Mouse (Mus musculus) left cerebral cortex, adult 9 months (tissue): ENCODE data around the gene Myrip.

Source experiments
- DNase-seq, 2 experiments: peaks; one replicate each; pipeline ENCODE4 v3.0.0; 2022; ENCODE audit warnings: low spot score in 2 of 2

Gene Myrip

DNA sequence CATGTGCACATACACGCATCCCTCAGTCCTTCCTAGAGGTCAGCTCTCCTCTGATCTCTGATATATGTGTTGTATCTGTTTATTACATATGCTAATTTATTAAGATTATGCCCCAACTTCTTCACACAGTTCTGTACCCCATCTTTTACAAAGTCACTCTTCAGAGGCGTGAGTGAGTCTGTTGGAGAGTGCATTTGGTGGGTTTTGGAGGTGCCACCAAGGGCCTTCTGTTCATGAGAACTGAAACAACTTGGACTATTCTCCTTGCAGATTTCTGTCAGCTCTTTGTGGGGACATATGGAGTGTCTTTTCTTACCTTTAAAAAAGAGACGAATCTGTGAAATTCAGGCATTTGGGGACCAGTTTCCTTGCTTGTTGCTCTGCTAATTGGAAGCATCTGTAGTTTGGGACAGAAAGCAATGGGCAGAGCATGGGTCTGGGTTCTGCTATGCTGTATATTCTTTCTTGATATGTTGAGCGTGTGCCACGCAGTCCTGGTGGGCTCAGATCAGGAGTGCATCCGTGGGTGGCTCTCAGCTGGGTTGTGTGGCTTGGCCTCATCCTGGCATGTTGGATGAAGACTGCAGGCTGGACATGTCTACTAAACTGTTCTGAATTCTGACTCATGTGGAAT, 148.5 kb downstream of the Myrip start:
- no peak for DNase-seq

DNA sequence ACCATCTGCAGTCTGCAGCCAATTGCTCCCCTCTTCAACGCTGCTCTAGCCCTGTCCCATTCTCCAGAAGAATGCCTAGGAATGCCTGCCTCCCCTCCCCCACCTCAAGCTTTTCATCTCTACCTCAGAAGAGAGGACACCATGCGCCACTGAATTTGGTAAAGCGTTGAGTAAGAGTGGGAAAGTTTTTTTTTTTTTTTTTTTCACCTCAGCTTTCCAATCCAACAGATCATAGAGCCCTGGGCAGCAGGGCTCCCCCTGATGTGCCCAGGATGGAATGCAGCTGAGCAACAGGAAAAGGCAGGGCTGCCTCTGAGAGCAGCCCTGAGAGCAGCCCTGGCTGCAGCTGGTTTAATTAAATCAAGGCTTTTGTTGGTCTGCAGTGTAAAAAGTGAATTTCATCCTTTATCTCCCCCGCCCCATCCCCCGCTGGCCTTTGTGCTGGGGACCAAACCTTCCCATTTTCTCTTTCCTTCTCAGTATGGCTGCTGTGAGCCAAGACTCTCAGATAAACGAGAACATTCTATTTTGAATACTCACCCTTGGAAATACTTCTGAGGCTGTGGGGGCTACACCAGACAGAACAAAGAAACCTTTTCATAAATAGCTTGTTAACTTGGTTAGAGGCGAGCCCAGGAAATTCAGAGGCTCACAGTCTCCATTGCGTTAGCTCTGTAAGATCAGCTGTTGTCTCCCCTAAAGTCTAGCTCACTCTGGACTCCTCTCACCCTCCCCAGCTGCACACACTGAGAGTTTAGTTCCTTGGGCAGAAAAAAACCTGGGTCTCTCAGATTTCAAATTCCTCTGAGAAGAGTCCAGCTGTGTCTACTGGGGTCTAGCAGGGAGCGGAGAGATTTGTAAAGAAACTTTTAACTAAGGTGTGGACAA, 154.7 kb downstream of the Myrip start:
- no peak for DNase-seq

DNA sequence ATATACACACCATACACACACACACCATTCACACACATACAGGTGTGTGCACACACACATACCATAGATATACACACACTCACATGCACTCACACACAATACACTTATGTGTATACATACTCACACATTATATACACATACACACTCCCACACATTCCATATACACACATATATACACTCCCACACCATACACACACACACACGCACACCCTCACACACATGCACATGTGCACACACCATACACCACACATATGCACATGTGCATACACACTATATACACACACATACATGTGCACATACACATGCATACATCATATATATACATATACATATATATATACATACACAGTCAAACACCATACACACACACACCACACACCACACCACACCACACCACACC, 169.1 kb downstream of the Myrip start:
- no peak for DNase-seq

GRCm38 (mm10) chr9:120481644-120482043, 180.3 kb downstream of the Myrip start:
- no peak for DNase-seq

DNA sequence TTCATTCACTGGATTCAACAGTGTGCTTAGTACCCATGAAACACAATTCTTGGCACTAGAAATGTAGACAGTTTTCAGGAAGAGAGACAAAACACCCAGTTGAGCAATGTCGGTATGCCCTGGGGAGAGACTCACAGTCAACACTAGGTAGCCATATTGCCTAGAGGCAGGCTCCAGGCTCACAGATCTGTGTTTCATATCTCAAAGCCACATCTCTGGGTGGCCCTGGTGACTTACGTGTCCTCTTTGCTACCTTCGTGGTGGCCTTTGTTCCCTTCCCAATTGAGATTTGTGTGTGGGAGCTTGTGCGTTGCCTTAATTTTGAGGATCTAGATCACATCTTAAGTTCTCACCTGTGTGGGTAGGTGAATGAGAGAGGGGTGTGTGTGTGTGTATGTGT, 181.1 kb downstream of the Myrip start:
- DNase-seq: no peak

- DNase-seq: no peak
Measured at GRCm38 (mm10) chr9:120483101-120483500, 181.8 kb downstream of the Myrip start.

DNA sequence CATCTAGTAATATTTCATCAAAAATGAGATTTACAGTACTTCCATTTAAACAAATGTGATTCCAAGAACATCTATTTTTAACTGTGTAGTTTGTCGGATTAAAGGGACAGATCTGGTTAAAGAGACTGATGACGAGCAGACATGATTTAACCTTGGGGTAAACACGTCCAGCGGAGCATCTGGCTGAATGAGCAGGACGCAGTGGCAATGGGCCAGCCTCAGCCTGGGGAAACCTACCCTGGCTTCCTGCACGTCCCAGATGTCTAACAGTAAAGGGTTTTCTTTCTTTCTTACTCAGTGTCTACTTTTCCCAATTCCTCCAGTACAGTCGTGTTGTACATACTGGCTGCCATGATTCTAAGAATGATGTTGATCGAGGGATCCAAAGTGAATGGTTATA, 185.8 kb downstream of the Myrip start:
- no peak for DNase-seq

- DNase-seq: no peak
Measured at GRCm38 (mm10) chr9:120491509-120491908, 190.2 kb downstream of the Myrip start.

DNA sequence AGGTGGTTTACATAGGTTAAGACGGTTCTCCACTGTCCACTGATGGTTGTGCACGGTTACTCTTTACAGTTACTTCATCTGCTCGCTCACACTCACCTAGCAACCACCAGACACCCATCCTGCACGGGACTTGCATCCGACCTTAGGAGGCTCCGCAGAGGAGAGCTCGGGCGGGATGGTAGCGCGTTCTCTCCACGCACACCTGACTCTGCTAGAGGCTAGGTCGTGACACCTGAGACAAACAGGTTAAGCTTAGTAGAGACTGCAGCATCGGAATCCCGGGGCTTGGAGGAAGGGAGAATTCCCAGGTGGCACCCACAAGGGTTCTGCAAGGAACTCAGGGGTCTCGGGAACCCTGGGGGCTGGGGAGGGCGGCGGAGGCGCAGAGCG, 190.7 kb downstream of the Myrip start, which contains the start of gene Eif1b:
Gene Eif1b, plus strand, starts transcription at position 223 of the 390 bp plus-strand sequence.
- DNase-seq: no peak

DNA sequence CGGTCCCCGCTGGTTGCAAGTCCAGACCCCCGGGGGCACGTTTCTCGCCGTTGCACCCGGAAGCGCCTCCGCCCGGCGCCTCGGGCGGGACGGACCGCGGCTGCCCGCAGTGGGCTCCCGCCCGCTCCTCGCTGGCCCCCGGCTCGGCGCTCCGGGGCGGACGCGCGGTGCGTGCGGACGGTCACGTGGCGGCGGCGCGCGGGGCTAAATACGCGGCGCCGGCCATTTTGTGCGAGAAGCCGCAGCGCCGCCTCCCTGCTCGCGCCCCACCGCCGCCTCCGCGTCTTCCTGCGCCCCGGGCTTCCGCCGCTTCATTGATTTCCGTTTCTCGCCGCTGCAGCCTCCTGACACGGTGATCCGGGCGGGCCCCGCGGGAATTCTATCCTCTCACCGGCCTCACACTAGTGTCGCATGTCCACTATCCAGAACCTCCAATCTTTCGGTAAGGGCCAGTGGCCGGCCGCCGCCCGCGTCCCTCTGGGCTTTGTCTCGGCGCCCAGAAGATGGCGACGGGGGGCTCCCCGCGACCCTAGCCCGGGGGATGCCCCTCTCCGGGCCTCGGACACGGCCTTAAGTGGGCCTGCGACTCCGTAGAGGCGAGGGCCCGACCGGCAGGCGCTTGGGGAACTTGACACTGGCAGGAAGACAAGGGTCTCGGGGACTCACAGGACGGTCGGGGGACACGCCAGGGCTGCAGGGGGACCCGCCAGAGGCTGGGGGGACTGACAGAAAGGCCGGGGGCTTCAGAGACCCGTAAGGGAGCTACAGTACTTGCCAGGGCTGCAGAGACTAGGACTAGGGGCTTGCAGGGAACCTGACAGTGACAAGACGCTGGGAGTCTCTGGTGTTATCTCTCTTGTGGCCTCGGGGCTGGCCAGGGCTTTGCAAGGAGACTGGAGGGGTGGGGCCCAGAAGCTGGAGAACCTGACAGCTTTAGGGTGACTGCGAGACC, 191.4 kb downstream of the Myrip start:
- peak; percentile 52 to 80 for DNase-seq

- DNase-seq: no peak
Measured at GRCm38 (mm10) chr9:120493781-120494180, 192.5 kb downstream of the Myrip start.

GRCm38 (mm10) chr9:120496691-120497090, 195.4 kb downstream of the Myrip start:
- DNase-seq: peak in 1 of 2 experiments; percentile 80

DNA sequence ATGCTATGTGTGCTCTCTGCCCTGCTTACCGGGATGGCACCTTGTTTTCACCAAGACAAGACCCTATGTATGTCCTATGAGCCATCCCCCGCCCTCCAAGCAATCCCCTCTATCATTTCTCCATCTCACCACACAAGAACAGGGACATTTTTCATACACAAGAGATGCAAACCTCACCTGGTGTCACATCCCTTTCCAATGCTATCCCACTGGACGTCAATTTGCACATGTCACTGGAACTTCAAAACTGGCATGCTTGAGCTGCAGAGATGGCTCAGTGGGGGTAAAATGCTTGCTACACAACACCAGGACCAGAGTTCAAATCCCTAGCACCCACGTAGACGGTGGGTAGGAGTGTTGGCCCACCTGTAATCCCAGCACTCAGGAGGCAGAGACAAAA, 196.7 kb downstream of the Myrip start:
- no peak for DNase-seq

DNA sequence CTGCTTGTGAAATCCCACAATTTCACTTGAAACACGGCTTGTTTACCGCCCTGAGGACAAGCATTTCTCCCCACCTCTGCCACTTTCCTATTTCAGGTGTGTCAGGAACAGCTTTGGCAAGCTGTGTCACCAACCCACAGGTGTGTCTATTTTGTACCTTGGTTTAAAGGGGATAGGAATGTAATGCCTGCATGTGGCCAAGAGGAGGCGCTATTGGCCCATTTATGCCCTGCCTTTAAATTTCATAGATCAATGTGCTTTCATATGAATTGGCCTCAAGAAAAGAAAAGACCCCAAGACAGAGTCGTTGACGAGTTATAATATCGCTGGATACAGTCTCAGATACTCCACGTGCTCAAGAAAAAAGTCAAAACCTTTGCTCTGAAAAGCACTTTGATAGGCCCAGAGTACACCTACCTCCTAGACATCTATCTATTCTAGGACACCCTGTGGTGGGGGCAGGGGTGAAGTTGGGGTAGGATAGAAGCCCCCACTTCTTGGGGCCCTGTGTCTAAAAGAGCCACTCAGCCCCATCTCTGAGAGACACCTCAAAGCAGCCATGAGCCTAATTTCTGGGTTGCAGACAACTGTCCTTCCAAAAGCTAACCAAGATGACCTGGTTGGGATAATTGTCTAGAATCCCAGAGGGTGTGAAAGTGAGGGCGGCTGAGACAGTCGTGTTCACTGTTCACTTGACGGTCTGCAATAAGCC, 200.0 kb downstream of the Myrip start:
- DNase-seq: no peak

- DNase-seq: peak in 1 of 2 experiments; percentile 86
Measured at GRCm38 (mm10) chr9:120502013-120502412, 200.7 kb downstream of the Myrip start.

DNA sequence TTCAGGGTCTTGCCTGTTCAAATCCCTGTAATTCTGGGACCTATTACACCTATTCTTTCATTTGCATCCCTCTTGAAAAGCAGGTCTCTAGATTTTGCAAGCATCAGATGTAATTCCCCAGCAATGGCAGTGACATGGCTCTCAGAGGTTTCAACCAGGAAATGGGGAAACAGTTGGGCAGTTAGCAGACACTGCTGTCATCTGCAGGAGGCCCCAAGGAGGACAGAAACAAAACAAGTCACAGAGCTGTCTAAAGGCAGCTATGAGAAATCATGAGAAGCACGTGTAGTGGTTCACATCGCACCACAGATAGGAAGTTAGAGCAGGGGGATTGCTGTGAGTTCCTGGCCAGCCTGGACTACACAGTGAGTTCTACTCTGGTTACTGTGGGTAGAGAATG, 203.1 kb downstream of the Myrip start:
- DNase-seq: no peak

DNA sequence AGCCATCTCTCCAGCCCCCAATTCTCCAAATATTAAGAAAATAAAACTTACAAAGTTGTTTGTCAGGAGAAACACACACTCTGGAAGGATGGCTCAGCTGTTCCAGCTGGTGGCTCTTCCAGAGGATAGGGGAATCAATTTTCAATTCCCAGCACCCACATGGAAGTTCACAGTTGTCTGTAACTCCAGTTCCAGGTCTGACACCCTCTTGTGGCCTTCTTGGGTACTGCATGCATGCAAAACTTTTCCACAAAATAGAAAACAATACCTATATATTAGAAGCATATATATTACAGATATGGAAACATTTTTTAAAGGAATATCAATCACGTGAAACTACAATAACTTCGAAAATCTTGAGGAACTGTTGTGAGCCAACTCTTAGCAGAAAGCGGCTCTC, 210.5 kb downstream of the Myrip start:
- no peak for DNase-seq

- no peak for DNase-seq
Measured at GRCm38 (mm10) chr9:120516720-120517119, 215.4 kb downstream of the Myrip start.

- DNase-seq: no peak
Measured at GRCm38 (mm10) chr9:120518946-120519345, 217.6 kb downstream of the Myrip start.

DNA sequence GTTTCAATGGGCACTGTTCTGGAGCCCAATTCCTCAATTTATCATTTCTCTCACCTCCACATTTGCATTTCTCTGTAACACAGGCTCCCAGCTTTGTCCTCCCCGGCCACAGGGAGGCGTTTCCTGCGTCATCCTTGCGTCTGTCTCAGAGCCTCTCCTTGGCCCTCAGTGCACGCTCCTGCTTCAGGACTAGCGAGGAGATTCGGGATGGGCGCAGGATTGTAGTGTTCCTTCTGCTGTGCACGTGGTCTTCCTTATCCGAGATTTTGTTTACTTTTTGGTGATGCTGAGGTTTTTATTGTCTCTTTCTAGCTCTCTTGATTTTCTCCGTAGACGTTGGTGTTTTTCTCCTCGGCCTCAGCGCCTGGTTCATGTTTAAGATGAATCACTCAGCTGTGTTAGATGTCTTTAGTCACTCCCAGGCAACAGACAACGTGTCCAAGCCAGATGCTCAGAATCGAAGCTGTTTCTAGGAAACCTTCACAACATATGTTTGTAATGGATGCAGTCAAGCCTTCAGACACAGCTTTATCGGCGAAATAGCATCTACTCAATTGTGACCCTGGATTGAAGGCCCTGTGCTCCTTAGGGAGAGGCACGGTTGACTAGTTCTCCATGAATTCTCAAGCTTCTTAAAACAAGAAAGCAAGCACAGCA, 218.3 kb downstream of the Myrip start:
- peak in 1 of 2 experiments; percentile 71 for DNase-seq

DNA sequence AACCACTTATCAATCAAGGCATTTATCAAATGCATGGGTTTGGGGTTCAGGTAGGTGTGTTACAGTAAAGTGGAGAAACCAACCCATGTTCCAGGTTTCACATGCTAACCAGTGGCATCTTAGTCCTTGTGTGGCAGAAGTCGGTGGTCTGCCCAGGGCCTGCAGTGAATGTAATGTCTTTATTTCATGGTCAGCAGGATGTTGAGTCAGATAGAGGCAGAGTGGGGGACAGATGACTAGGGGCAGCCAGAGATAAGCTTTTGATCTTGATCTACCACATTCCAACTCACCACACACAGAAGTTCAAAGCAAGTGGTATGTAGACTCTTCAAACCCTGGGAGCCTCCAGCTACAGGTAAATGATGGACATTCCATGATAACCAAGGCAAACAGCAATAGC, 219.8 kb downstream of the Myrip start:
- no peak for DNase-seq
